Mouse (Mus musculus): ENCODE results near the gene Msantd1.

Gene Msantd1

DNA sequence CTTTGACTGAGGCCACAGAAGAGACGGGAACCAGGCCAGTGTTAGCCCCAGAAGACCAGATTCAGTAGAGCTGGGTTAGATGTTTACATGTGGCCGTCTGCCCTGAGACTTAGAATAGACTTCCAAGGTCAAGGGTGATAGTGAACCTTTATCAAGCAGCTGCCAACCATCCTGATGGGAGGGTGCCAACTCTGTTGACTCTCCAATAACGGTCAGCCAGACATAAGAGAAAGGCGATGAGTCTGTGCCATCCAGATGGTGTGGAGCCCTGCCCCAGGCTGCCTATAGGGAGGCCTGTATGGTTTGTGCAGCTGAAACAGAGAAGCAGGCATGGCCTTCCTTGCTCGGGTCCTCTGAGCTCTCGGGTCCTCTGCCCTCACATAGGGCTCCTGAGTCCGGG is 16.7 kb downstream of the Msantd1 start:
- no peak for DNase-seq (ENCODE audit: low read depth, low spot score)

DNA sequence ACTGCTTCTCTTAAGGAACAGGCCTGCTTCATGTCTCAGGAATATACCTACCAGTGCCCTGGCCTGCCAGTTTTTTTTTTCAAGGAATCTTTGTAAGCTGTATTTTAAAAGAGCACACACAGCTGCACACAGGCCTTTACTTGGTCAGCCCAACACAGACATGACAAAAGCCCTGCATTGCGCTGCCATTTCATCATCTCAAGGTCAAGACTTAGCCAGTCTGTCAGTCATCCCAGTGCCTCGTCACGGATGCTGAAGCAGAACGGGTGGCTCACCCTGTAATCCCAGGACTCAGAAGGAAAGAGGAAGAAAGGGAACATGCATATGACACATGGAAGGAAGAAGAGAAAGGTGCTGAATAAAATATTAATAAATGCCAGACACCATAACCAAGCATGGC is 19.8 kb downstream of the Msantd1 start:
- DNase-seq (ENCODE audit: low read depth, low spot score) = no peak

DNA sequence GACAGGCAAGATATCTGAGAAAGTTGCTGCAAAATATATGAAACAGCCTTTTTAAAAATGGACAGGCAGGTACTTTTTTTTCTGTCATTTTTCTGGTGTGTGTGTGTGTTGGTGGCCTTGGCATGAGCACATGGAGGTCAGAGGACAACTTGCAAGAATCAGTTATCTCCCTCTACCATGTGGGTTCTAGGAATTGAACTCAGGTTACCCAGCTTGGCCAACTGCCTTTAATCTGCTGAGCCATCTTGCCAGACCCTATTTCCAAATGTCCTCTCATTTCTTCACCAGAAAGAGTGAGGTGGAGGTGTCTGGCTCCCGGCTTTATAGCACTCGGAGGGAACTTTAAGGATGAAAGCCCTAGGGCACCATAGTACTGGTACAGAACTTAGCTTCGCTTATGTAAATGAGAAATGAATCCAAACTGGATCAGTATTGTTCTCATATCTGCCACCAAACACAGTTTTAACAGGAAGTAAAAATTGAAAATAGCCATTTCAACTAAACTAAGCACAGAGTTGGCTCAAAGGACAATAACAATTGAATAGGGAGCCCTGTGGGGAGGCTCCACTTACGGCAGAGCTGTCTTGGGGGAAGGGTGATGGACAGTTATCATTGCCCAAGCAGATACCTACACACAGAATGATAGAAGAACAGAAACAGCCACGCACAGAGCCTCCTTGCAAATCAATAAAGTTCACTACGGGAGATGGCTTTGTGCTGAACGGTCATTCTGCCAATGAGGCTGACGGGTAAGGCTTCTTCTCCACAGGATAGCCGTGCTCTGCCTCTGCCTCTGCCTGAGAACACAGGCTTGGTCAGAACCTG is 22.6 kb downstream of the Msantd1 start:
- DNase-seq (ENCODE audit: low read depth, low spot score) = no peak

DNA sequence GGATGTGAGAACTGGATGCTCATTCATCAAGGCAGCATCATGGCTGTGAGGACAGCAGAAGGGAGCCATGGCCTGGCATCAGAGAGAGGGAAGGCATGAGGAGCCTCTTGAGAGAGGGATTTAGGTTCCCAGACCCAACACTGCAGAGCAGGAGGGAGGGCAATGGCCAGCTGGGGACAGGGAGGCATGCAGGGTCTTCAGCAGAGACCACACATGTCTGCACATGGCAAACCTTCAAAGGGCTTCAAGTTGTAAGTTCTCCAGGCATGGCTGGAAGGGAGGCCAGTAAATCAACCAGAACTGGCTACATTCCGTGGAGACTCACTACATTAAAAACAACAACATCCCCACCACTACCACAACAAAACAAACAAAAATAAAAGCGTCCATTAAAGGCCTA is 23.3 kb downstream of the Msantd1 start:
- DNase-seq (ENCODE audit: low read depth, low spot score) = no peak

DNA sequence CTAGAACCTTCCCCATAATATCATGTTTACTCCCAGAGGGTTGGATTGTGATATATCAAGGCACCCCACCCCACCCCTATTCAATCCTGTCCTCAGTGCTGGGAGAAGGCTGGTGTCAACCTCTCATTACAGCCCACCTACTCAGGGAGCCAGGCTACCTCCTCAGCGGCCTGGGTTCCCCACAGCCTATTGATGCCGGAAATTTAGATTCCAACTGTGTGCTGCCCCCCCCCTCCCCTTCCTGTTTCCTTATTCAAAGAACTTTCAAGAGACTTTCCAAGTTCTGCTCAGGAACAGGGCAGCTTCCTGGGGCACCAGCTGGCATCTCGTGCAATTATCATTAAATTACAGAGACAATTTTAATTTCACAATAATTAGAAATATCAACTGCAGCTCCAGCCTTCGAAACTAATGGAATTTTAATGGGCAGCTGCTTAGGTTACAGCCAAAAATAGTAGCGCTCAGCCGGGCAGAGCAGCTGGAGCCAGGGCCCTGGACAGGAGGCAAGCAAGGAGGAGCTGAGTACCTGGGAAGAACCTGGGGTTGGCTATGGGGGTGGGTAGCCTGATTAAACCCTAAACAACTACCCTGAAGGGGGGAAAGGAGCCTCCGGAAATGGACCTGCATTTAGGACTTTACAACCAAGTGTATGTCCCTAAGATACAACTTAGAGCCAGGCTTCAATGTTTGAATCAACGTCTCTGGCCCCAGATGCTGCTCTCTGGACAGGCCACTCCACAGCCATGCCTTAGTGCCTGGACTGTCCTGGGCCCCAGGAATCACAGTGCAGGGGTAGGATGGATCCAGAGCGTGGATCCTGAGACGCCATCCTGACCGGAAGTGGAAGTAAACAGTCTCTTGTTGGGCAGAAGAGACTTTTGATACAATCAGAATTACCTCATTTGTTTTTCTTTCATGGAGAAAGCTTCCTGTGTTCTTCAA is 24.0 kb downstream of the Msantd1 start:
- DNase-seq (ENCODE audit: low read depth, low spot score) = no peak

DNA sequence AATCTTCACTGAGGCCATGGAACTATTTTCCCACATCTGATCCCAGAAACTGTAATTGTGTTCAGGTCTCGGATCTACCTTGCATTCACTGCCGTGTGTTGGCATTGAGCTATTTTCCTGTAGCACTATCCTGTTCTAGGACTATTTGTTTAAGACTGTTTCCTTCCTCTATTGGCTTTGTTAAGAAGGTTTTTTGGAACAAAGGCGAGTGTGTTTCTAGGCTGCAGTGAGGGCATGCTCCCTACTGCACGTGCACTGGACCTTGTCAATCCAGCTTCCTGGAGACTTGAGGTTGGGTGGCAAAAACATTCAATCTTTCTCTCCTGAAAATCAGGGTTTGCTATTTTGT is 24.6 kb downstream of the Msantd1 start:
- no peak for DNase-seq (ENCODE audit: low read depth, low spot score)

DNA sequence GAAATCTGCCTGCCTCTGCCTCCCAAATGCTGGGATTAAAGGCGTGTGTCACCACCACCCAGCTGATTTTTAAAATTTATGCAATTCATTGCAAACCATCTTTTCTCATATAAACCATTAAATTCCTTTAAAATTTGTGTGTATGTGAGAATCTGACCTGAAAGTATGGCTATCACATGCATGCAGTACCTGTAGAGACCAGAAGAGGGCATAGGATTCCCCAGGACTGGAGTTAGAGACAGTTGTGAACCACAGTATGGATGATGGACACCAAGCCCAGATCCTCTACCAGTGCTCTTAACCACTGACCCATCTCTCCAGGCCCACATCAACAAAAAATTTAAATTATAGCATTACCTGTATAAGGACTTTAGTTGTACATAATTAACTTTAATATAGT is 25.6 kb downstream of the Msantd1 start:
- DNase-seq (ENCODE audit: low read depth, low spot score) = no peak

DNA sequence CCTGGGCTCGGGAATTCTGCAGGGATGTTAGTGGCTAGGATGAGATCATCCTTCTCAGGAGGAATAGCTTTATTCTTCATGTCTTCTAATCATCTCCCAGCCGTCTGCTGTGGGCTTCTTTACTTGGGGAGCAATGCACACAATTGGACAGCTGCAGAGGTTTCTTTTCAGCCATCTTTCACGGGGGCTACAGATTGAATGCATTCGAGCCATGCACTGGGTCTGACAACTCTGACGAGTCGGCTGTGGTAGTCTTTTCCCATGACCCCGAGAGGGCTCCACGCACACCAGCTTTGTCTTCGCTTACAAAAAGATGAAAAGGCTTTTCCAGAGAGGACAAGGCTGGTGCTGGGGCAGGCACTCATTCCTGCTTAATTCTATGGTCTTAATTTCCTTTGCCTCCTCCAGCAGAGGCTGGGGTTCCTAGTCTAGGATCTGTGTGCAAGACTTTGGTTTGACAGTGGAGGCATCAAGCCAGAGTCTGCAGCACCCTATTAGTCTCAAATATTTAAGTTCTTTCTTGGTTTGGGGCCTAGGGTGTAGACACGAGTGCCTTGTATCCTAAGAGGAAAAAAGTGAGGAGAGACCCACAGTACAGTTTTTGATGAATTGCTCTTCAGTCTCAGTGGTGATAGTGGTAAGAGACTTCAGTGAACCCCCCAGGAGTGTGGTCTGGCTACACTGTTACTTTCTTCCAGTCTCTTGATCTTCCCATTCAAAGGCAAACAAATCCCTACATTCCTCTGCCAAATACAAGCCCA is 34.1 kb downstream of the Msantd1 start:
- DNase-seq (ENCODE audit: low read depth, low spot score) = peak; percentile 56

DNA sequence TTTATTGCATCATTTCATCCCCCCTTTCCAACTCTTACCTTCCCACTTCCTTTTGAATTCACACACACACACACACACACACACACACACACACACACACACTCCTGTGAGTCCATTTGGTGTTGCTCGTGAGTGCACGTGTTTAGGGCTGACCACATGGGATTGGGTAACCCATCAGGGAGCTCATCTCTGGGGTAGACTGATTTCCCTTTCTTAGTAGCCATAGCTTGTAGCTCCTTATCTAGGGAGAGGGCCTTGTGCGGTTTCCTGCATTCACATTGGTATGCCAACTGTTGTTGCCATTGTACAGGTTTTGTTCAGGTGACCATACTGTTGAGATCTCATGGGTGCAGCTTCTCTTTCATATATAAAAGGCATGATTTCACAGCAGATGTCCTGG is 35.6 kb downstream of the Msantd1 start:
- DNase-seq (ENCODE audit: low read depth, low spot score) = no peak

DNA sequence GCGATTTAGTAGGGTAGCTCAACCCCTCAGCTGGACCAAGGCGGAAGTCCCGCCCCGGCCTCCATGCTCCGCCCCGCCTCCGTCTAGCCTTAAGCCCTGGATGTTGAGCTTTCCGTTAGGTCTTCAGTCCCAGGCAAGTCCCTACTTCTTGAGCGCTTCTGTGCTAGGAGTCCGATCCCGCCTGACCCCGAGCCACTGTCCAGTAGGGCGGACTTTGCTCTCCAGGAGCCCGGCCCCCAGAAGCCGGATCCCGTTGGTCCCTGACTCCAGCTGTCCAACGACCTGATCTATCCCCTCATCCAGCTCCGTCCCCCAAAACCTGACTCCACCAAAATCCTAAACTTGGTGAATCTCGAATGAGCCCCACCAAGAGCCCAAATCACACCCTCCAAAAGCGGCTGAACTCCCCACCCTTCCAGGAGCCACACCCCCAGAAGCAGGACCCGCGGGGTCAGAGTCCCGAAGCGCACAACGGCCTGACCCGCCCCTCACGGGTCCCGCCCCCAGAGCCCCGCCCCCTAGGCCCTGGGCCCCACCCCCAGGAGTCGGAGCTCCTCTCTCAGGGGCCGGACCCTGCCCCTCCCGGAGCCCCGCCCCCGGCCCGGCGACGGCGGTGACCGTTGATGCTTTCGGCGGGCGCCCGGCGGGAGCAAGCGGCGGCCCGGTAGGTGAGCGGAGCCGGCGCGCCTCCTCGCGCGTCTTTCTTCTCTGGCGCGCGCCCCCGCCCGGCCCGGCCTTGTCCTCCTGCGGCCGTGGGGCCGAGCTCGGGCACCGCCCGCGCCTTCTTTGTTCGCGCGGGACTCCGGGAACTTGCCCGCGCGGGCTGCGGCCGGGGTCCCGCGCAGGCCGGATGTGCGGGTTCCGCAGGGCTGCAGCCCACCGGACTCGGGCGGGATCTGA is 41.3 kb downstream of the Msantd1 start, which contains the start of gene Rgs12:
Gene Rgs12, plus strand, starts transcription at position 585 of the 900 bp plus-strand sequence.
- peak; percentile 87 for DNase-seq (ENCODE audit: low read depth, low spot score)

DNA sequence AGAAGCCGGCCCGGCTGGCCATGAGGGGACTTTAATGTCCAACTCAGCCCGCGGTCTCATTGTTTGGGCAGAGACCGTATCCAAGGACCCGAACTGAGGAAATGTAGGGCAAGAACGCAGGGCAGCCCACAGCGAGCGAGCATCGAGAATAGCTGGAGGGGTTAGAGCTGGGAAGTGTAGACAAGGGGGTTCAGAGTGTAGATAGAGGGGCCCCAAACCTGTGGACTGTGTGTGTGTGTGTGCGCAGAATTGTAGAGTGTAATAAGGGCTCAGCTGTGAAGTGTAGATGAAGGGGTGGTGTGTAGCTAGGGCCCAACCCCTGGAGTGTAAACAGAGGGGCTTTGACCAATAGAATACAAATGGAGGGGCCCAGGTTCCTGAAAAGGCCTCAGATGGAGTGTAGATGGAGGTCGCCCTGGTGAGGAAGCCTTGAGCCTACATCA is 42.0 kb downstream of the Msantd1 start:
- peak; percentile 39 for DNase-seq (ENCODE audit: low read depth, low spot score)

DNA sequence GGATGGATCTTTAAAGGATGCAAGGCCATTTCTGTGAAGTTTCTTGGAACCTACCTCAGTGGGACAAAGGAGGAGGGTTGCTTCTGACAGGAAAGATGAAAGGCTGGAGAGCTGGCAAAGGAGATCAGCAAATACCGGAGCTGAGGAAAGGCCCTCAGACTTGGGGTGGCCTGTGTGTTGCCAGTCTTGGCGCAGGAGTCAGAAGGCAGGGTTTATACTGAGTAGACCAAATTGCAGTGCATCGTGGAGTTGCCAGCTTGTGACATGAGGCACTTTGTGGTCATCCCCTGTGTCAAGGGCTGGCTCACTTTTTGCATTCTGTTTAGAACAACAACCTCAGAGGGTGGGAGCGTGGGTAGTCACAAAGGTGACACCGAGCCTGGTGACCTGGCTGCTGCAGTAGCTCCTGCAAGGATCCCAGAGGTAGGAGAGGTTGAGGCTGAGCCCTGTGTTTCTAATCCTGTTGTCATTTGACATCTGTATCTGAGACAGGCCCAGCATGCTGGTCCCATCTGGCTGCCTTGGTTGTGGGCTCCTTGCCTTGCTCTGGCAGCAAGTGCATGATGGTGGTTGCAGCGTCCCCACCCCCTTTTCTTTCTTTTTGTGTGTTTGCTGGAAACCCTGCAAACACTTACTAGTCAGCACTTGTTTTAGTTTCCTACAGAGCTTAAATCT is 42.8 kb downstream of the Msantd1 start:
- DNase-seq (ENCODE audit: low read depth, low spot score) = no peak

DNA sequence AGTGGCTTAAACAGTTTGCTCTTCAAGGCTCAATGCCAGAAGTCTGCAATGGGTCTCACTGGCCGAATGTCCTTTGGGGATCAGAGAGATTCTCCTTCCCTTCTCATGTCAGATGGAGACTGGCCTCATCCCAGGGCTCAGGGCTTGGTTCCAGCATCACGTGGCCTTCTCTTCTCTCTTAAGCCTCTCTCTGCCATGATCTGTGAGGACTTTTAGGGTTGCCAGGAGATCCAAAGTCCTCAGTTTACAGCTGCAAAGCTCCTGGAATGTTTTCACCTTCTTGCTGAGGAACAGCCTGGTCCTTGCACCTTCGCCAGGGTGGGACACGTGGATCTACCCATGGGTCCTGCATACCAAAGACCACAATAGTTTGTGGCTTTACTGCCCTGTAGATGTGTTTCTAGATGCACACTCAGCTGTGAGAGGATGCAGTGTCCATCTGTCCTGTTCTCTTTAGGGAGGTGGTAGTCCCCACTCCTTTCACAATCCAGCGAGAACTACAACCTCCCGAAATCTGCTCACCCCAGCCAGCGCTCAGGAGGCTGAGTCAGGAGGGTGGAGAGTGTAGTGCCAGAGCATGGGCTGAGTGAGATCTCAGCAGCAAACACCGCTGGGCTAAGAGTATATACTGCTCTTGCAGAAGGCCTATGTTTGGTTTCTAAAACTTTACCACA is 43.5 kb downstream of the Msantd1 start:
- no peak for DNase-seq (ENCODE audit: low read depth, low spot score)

DNA sequence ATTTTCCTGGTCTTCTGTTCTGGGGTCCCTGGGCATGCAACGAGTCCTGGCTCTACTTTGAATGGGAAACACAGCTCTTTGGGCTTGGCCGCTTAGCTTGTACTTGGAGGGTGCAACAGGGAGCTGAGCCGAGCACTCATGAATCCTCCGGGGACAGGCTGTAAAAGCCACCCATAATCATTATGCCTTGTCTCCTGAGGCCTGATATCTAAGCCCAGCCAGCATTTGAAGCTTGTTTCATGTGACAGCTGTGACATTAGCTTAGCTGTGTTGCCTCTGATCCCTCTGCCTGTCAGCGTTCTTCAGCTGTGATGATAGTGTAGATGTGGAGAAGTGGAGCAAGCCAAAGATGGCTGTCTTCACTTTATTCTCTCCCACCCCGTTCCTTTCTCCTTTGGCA is 46.7 kb downstream of the Msantd1 start:
- DNase-seq (ENCODE audit: low read depth, low spot score) = no peak

DNA sequence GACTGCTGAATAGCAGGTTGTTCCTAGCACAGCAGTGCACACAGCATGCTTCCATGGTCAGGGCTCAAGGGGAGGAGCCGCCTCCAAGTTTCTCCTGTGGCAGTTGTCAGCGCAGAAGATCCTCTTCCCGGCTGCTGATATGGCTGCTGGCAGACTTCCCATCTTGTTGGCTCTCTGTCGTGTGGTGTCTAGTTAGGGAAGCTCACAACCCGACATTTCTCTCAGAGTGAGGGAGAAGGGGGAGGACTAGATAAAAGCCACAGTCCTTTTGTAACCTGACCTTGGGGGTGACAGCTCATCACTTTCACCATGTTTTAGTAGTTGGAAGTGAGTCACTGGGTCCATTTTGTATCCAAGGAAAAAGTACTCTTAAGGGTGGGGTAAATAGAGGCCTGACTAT is 47.8 kb downstream of the Msantd1 start:
- DNase-seq (ENCODE audit: low read depth, low spot score) = no peak

DNA sequence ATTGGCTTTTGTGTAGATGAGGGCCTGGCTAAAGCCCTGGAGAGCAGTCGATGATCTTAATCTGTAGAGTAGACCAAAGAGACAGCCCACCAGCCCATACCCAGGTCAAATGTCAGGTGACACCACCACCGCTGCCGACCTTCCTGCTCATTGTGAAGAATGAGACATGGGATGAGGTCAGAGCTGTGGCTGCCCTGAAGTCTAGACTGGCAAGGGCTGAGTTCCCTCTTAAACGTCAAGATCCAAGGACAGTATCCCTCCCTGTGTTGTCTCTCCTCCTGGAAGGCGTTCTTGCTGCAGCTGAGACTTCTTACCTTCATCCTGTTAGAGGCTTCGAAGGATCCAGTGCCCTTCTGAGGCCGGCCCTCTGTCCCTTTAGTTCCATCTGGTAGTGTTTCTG is 48.3 kb downstream of the Msantd1 start:
- no peak for DNase-seq (ENCODE audit: low read depth, low spot score)

DNA sequence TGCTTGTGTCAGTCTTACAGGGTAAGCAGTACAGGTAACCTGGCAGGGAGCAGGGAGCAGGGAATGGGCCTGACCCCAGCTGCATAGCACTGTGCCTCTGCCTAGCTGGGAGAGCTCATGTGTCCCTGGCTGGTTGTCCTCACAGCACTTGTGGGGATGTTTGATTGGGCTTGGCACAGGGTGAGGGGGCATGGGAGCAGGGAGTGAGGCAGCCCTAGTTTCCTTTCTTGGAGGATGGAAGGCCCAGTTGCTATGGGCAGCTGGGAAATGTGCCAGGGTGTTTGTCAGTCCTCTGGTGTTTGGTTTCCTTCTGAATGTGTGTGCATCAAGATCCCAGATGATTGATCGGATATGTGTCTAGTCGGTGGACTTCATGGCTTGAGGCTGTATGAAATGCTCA is 49.2 kb downstream of the Msantd1 start:
- no peak for DNase-seq (ENCODE audit: low read depth, low spot score)

DNA sequence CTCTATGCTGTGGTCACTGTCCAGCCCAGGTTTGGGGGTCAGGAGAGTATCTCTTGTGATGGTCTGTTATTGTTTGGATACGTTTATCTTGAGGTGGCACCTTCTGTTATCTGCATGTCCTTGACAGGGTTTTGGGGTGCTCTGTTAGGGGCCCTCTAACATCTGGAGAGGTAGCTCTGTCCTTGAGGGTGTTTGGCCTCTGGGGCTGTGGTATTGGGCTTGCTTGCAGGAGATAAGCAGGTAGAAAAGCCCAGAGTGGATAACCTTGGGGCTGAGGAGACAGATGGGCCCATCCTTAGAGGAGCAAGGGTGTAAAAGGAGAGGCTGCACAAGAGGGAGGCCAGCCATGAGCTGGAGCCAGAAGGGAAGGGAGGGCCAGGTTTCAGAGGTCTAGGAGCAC is 52.2 kb downstream of the Msantd1 start:
- DNase-seq (ENCODE audit: low read depth, low spot score) = no peak

DNA sequence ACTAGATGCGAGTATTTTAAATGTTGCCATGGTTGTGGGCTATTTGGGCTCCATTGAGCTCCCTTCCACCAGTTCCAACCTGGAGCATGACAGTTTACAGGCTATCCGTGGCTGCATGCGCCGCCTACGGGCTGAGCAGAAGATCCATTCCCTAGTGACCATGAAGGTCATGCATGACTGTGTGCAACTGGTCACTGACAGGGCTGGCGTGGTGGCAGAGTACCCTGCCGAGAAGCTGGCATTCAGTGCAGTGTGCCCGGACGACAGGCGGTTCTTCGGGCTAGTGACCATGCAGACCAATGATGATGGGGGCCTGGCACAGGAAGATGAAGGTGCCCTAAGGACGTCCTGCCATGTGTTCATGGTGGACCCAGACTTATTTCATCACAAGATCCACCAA is 57.7 kb downstream of the Msantd1 start:
- no peak for DNase-seq (ENCODE audit: low read depth, low spot score)

DNA sequence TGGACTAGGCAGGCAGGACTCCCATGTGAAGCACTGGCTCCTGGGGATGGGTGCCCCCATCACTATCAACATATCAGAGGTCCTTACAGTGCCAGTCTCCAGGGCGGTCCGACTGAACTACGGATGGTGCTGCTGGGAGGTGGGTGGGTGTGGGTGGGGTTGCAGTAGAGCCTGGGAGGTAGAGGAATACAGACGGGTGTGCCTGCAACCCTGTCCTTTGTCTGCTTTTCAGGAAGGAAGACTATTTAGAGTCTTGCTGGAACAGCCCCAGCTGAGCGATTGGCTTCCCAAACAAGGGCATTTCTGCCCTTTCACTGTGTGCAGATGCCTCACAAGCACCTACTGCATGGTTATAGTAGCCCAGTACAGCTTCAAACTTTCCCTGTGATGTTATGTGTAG is 60.6 kb downstream of the Msantd1 start:
- no peak for DNase-seq (ENCODE audit: low read depth, low spot score)
